Mouse (Mus musculus): ENCODE results near the gene Noct.
"Not testable (repeated sequence)": the region's sequence is repeated elsewhere in the genome, so short reads cannot be mapped to it uniquely, and the experiment has no call there.

Gene Noct

DNA sequence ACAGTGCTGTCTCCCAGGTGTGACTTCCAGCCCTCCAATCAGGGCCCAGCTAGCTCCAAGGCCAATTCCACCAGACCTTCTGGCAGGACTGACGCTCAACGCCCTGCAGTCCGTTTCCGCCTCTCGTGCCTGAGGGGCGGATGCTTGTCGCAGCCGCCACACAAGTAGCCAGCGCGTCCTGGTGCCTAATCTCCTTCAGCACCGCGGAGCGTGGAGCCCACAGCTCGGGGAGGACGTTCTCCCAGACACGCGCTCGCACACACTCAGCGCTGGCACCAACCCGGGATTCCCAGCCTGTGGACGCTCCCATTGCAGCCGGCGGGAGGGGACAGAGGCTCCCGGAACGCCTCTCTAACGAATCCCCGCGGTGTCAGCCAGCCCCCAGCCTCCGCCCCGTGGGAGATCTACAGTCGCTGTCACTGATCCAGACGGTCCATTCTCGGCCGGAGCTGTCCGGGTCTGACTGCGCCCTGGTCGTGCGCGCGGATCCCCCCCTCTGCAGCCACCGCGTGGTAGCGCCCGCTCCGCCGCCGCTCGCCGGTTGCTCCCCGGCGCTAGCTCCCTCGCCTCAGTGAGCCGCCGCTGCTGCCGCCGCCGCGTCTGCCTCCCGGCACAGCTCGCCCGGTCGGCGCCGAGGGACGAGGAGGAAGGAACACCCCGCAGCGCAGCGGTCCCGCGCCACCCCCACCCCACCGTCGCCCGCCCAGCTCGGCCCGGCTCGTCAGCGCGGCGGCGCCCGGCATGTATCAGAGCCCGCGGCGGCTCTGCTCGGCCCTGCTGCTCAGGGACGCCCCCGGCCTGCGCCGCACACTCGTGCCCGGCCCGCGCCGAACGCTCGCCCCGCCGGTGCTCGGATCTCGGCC, at the start of gene Noct:
Gene Noct, plus strand, starts transcription at position 85 of the 863 bp plus-strand sequence.
- ChIA-PET CTCF (interaction anchor here (0.5 to 2.0 kb wide), 7 partner anchors 10 to 184 kb away, joined by 3 to 25 read pairs (median 4); no protein-coding TSS in a partner anchor), POLR2A (interaction anchor here (0.6 to 2.6 kb wide), 42 partner anchors 9 to 1761 kb away, joined by 3 to 19 read pairs (median 4); partner anchors contain the start of gene Slc7a11 (in 1 of the 4))

DNA sequence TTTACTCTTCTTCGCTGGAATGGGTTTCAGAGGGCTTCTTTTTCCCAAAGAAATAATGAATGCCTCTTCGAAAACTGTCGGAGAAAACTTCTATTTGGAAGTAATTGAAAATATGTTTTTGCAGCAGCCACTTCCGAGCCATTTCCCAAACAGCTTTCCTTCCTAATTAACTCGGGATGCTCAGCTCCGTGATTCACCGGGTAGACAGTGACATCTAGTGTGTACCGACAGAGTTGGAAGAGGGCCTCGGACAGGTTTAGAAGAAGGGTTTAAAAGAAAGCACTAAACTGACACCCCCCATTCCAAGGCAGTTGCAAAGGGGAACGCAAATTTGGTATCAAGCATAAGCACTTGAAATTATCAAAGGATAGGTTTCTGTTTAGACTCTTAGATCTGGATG, 46.1 kb upstream of the Noct start:
- POLR2A ChIA-PET: no interaction called here
- CTCF ChIA-PET: interaction anchor here in 2 of 4 experiments (0.7 to 1.1 kb wide), 3 partner anchors 17 to 258 kb away, joined by 3 read pairs; no protein-coding TSS in a partner anchor

DNA sequence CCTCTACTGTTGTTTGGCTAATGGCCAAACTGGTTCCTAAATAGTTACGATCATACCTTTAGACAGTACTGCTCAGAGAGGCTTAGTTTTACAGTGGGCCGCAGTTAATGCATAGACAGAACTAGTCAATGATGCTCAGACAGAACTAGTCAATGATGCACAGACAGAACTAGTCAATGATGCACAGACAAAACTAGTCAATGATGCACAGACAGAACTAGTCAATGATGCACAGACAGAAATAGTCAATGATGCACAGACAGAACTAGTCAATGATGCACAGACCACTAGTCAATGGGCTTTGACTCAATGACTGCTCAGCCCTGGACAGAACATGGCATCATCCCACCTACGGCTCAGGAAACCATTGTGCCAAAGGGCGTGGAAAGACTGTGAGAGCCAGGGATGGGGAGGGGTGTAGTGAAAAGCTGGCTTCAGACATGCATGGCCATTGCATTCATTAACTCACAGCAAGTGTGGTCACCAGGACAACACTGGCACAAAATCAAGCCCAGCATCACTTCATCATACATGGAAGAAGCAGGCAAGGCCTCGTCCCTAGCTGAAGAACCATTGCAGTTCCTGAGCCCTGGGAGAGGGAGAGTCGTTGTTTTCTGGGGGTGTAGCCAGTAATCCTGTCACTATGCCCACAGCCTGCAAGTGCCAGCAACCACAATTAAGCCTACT, 44.6 kb upstream of the Noct start:
- ChIA-PET CTCF (no interaction called here), POLR2A (no interaction called here)

DNA sequence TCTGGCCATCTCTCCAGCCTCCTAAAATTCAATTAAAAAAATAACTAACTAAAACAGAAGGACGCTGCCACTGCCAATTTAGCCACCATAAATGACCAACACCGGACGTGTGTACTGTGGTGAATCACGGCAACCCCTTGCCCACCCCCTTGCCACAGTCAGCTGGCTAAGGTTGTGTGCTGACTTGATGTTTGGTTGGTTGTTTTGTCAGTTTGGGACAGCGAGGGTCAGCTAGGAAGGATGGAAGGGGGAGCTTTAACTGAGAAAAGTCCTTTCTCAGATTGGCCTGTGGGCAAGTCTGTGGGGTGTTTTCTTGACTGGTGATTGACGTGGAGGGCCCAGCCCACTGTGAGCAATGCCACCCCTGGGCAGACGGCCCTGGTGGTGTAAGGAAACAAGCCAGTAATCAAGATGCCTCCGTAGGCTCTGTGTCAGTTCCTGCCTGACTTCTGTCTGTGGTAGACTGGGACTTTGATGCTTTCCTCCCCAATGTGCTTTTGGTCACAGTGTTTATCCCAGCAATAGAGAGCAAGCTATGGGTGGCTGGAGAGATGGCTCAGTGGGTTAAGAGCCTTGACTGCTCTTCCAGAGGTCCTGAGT, 43.8 kb upstream of the Noct start:
- ChIA-PET CTCF (interaction anchor here in 1 of 4 experiments (1.7 kb wide), 1 partner anchor 54 kb away, joined by 5 read pairs; no protein-coding TSS in a partner anchor), POLR2A (interaction anchor here in 1 of 4 experiments (0.6 kb wide), 1 partner anchor 180 kb away, joined by 3 read pairs; no protein-coding TSS in a partner anchor)

DNA sequence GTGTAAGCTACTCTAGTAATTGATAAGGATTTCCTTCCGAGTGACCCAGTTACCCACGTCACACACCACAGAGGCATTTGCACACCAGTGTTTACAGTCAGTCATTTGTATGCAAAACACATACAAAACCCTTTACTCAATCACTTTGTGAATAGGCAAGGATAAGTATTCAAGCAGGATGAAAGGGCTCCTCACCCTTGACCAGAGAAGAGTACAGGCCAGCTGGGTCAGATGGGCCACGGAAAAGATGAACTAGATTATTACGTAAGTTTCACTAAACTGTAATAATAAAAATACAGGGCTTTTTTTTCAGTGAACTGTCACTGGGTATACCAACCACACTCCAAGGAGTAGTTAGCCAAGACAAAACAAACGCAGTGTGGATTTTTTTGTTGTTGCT, 41.8 kb upstream of the Noct start:
- CTCF ChIA-PET: interaction anchor here in 3 of 4 experiments (0.6 to 1.7 kb wide), 4 partner anchors 12 to 131 kb away, joined by 3 to 8 read pairs (median 4); no protein-coding TSS in a partner anchor
- POLR2A ChIA-PET: interaction anchor here in 2 of 4 experiments (1.0 to 1.7 kb wide), 2 partner anchors 19 to 162 kb away, joined by 3 read pairs; no protein-coding TSS in a partner anchor

DNA sequence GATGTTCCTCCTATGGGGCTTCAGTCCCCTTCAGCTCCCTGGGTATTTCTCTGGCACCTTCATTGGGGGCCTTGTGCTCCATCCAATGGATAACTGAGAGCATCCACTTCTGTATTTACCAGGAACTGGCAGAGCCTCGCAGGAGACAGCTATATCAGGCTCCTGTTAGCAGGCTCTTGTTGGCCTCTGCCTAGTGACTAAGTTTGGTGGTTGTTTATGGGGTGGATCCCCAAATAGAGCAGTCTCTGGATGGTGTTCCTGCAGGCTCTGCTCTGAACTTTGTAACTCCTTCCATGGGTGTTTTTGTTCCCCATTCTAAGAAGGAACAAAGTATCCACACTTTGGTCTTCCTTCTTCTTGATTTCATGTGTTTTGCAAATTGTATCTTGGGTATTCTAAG, 40.7 kb upstream of the Noct start:
- POLR2A ChIA-PET: interaction anchor here in 1 of 4 experiments (0.7 kb wide), 1 partner anchor 288 kb away, joined by 3 read pairs; no protein-coding TSS in a partner anchor
- CTCF ChIA-PET: interaction anchor here in 1 of 4 experiments (0.6 kb wide), 1 partner anchor 13 kb away, joined by 3 read pairs; no protein-coding TSS in a partner anchor

DNA sequence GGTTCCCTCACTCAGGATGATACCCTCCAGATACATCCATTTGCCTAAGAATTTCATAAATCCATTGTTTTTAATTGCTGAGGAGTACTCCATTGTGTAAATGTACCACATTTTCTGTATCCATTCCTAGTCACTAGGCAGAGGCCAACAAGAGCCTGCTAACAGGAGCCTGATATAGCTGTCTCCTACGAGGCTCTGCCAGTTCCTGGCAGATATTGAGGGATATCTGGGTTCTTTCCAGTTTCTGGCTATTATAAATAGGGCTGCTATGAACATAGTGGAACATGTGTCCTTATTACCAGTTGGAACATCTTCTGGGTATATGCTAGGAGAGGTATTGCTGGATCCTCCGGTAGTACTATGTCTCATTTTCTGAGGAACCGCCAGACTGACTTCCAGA, 40.3 kb upstream of the Noct start:
- POLR2A ChIA-PET: interaction anchor here in 1 of 4 experiments (0.7 kb wide), 1 partner anchor 289 kb away, joined by 3 read pairs; no protein-coding TSS in a partner anchor

DNA sequence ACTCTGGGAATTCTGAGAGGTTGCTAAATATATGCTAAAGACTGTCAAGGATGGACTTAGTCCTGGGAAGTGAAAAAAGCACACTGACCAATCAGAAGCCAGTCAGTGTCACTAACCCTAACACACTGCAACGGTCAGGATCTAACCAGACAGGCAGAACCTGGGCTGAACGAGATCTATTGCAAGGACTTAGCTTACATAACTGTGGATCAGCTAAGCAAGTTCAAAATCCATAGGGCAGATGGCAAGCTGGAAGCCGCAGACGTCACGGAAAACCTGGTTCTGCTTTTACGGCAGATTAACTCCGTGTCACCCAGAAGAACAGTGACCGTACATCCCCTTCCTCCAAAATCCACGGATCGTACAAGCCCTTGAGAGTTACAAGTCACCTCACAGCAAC, 39.5 kb upstream of the Noct start:
- POLR2A ChIA-PET: no interaction called here
- CTCF ChIA-PET: no interaction called here

More for the DNA sequence above, 40.3 kb upstream of the Noct start:
- CTCF ChIA-PET: not testable (repeated sequence)

DNA sequence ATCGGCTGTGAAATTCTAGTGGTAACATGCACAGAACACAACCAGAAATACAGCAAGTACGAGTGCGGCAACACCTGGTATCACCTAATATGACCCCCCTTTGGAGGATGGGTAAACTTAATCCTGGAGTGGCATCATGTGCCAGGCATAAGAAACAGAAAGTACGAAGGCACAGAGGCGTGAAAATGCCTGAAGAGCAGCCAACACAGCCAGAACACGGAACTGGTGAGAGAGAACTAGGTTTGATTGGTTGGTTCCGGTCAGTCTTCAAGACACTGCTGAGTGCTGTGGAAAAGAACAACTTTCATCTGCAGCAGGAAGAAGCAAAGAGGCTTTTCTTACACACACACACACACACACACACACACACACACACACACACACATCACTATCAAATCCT, 38.8 kb upstream of the Noct start:
- ChIA-PET POLR2A (no interaction called here), CTCF (no interaction called here)

DNA sequence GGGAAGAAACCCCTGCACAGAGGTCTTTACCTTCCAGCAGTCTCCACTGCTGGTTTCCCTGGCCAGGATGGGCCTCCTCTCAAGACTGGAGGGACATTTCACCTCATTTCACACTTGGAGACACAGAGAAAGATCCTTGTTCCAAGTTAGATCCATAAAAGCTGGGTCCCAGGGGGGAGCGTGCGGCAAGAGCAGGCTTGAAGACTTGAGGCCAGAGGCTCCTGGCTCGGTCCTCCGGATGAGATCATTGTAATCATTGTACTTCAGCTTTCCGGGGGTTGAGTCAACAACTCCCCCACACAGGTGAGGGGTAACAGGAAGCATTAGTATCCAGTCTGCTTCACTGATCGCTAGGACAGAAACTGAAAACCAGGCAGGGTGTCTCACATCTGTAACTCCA, 30.2 kb upstream of the Noct start:
- CTCF ChIA-PET: interaction anchor here in 2 of 4 experiments (0.5 to 0.9 kb wide), 3 partner anchors 40 to 163 kb away, joined by 3 to 9 read pairs (median 9); no protein-coding TSS in a partner anchor
- POLR2A ChIA-PET: no interaction called here

DNA sequence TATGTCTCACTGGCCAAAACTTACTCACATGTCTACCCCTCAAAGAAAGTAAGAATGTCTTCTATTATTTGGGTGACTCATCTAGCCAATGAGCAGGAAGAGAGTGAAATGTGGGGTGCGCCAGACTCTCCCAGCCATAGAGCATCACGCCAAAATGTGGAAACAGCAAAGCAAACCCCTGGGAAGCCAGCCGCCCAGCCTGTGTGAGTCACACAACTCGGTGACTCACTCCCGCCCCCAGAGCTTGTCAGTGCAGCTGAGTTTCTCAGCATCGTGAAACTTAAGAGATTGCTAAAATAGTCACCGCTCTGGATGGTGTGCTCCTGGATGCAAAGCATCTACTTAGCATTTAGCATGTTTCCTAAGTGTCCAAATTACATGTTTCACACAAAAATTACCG, 28.9 kb upstream of the Noct start:
- CTCF ChIA-PET: interaction anchor here (0.9 to 2.0 kb wide), 9 partner anchors 13 to 155 kb away, joined by 3 to 9 read pairs (median 5); no protein-coding TSS in a partner anchor
- POLR2A ChIA-PET: interaction anchor here in 3 of 4 experiments (0.6 to 1.7 kb wide), 8 partner anchors 14 to 133 kb away, joined by 3 to 6 read pairs (median 3); partner anchors contain the start of gene Noct (in 2 of the 3)

DNA sequence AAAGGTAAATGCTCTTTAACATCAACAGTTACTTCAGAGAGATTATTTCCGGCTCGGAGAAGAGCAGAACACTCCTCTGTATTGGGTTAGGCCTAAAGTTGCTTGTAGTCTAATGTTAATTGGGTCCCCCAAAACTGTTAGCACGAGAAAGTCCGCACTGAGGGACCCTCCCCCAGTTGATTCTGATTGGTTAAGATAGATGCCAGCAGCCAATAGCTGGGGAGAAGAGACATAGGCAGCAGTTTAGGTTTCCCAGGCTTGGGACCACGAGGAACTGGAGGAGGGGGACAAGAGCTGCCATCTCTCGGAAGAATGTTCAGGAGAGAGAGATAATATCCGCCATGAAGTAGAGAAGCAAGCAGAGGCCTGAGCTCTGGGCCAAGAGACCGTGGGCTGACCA, 28.5 kb upstream of the Noct start:
- POLR2A ChIA-PET: interaction anchor here in 3 of 4 experiments (0.6 to 1.7 kb wide), 8 partner anchors 12 to 132 kb away, joined by 3 to 6 read pairs (median 4); partner anchors contain the start of gene Noct (in 2 of the 3)

DNA sequence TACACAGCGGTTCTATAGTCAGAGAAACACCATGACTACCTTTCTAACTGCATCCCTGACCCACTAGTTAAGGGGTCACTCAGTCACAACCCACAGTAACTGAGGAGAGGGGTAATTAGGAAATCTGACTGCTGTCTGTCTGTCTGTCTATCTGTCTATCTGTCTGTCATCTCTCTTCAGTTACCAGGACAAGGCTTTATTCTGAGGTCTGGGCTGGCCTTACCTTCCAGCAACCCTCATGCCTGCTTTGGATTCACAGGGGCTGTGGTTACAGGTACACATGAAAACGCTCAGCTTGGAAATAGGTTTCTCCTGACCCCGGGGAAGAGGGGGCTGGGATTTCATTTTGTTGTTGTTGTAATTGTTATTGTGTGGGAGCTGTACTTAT, 27.5 kb upstream of the Noct start:
- ChIA-PET POLR2A (interaction anchor here in 1 of 4 experiments (0.7 to 1.1 kb wide), 3 partner anchors 11 to 111 kb away, joined by 3 to 4 read pairs (median 3); partner anchors contain the start of gene Noct), CTCF (interaction anchor here in 2 of 4 experiments (0.6 to 2.0 kb wide), 5 partner anchors 28 to 161 kb away, joined by 3 to 9 read pairs (median 4); no protein-coding TSS in a partner anchor)

More for the DNA sequence above, 28.5 kb upstream of the Noct start:
- CTCF ChIA-PET: interaction anchor here (0.9 to 2.0 kb wide), 9 partner anchors 12 to 155 kb away, joined by 3 to 9 read pairs (median 5); no protein-coding TSS in a partner anchor

DNA sequence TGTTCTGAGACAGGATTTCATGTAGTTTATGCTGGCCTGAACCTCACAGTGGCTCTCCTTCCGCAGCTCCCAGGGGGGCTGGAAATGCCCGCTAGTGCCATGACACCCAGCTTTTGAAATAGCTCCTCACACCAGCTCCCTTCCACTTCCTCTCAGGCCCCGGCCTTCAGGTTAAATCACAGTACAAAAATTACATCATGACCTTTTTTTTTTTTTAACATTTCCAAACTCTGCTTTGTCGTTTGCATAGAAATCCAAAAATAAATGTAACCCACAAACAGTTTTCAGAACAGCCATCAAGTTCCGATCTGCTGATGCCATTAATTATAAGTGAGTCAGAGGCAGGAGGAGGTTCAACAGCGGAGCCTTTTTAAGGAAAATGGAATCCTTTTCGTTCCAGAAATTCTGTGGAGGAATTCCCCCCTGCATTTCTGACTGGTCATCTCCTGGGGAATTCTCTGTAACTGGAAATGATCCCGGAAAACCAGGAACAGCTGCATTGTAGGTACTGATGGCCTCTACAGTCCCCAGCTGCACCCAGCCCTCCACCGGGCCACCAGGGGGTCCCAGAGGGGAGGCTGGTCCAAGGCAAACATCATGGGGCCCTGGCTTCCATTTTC, 27.0 kb upstream of the Noct start:
- ChIA-PET POLR2A (interaction anchor here in 1 of 4 experiments (0.7 to 1.0 kb wide), 3 partner anchors 27 to 134 kb away, joined by 3 to 4 read pairs (median 3); partner anchors contain the start of gene Noct), CTCF (interaction anchor here in 1 of 4 experiments (1.4 kb wide), 1 partner anchor 28 kb away, joined by 3 read pairs; no protein-coding TSS in a partner anchor)

DNA sequence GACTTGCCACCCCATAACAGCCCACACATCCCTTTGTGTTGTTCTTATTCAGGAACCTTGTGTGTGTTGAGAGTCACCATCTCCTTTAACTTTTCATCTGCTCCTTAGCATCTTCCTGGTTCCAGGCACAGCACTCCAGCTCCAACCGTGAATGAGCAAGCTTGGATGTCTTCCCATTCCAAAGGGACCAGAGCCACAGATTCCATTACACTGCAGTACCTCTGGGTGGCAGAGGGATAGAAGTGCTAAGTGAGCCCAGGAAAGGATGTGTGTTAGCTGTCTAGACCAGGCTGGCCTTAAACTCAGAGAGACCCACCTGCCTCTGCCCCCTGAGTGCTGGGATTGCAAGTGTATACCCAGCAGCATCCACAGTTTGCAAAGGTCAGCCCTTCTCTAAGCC, 26.0 kb upstream of the Noct start:
- ChIA-PET POLR2A (interaction anchor here in 2 of 4 experiments (1.3 to 1.5 kb wide), 2 partner anchors 9 to 26 kb away, joined by 4 to 5 read pairs; partner anchors contain the start of gene Noct (in 1 of the 2)), CTCF (interaction anchor here in 3 of 4 experiments (0.6 to 1.0 kb wide), 4 partner anchors 7 to 182 kb away, joined by 3 to 4 read pairs (median 4); no protein-coding TSS in a partner anchor)

DNA sequence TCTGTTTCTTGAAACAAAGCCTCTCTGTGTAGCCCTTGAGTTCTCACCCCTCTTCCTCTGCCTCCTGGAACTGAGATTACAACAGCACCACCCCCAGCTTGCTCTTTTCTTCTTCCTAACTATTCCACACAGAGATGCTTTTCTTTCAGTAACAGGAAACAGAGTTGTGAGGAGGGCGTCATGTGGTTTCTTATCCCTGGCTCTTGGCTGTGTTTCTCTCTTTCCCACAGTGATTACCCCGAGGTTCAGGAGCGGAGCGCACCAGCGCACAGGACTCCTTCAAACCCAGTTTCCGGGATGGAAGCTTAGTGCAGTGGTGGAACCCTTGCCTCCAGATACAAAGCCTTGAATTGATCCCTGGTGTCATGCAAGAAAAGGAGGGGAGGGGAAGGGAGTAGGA, 25.1 kb upstream of the Noct start:
- POLR2A ChIA-PET: interaction anchor here in 2 of 4 experiments (1.3 to 1.5 kb wide), 2 partner anchors 9 to 25 kb away, joined by 4 to 5 read pairs; partner anchors contain the start of gene Noct (in 1 of the 2)
- CTCF ChIA-PET: interaction anchor here in 1 of 4 experiments (0.6 to 0.7 kb wide), 2 partner anchors 25 to 379 kb away, joined by 3 to 5 read pairs; no protein-coding TSS in a partner anchor

DNA sequence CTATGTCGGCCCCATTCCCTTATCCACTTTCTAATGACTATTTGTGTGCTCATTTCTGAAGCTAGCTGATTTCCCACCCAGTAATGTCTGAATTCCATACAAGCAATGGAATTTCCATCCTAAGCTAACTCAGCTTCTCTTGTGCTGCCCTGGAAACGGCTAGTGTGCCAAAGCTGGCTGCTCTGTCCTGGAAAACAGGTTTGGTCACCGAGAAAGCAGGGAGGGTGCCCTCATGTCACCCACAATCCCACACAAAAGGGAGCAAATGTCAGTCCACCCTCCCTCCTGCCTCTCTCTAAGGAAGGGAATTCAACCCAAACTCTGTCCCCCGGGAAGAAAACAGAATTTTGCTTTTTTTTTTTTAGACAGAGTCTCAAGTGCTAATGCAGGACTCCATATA, 23.9 kb upstream of the Noct start:
- POLR2A ChIA-PET: interaction anchor here in 2 of 4 experiments (1.1 to 2.8 kb wide), 5 partner anchors 9 to 49 kb away, joined by 3 to 8 read pairs (median 6); partner anchors contain the start of gene Noct (in 2 of the 2)

More for the DNA sequence above, 23.9 kb upstream of the Noct start:
- CTCF ChIA-PET: interaction anchor here (0.6 to 1.4 kb wide), 5 partner anchors 9 to 34 kb away, joined by 3 to 15 read pairs (median 4); no protein-coding TSS in a partner anchor

All from embryonic stem cell, embryonic (primary cell).